Mouse (Mus musculus): ENCODE data around the gene Fam71b. TPM values are rescaled to one million over a fixed set of nuclear protein-coding genes. Genes with fewer than 3 reads are reported as not detected.
A peak's percentile ranks its signal among the peaks of the same experiment; 100 is the strongest.

The Fam71b gene
- polyA plus RNA-seq (2015; fragmentation: Nextera tagmentation; extraction: Ambion mirVana) = not detected in 2 replicates

DNA sequence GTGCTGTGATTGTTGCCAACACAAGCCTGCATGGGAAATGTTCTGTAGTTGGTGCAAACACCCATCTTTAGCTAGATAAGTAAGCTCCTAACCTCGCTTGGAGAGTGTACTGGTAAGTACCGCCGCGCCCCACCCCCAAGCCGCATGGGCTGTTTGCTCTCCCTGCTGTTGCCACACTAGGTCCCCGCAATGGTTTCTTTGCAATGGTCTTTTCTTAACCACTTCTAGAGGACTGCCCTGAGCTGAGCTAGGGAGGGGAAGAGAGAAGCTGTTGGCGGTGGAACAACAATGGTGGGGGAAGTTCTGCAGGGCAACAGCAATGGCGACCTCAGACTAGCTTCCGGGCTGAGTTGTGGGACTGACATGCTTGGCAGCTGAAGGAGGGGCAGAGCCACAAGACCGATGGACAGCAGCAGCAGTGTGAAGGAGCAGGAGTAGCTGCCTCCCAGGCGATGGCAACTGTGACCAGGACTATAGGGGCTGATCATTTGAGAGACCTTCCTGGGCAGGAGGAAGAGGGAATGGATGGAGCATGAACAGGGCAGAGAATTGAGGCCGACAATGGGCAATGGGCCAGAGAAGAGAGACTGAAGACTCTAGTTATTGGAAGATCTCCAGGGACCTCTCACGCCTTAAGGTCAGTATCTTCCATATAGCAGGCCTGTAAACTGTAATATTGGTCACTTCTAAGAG is at the start of gene Fam71b:
Gene Fam71b (plus strand): TSS at position 393 of the 693 bp plus-strand sequence.
- no peak for DNase-seq (ENCODE audit: low spot score)
- no peaks in the 10 kb centered on the region for H3K9me3 ChIP-seq (replicated peaks; ENCODE audit: low read length)
- 80% methylated on average over 13 of the region's 13 CpGs for WGBS
- H3K4me3 ChIP-seq (replicated peaks; ENCODE audit: low read depth, low read length) = no peak within 1 kb of the TSS
- H3K27ac ChIP-seq = no peak within 1 kb of the TSS
- no peak for ATAC-seq (replicated peaks; ENCODE audit: low FRiP score, low read depth)
- H3K4me2 ChIP-seq (ENCODE audit: low read length) = no peak within 1 kb of the TSS
- no peaks in the 10 kb centered on the region for H3K36me3 ChIP-seq (ENCODE audit: insufficient read depth, low read length)
- H3K9ac ChIP-seq (ENCODE audit: low read depth, low read length) = no peak within 1 kb of the TSS
- no peaks in the 10 kb centered on the region for H3K4me1 ChIP-seq (replicated peaks; ENCODE audit: insufficient read depth, low read length)
- no peak for TF ChIP-seq CTCF (IDR thresholded peaks at IDR 0.05; ENCODE audit: low read depth)
- no peaks in the 10 kb centered on the region for H3K27me3 ChIP-seq (ENCODE audit: insufficient read depth, low read length)

DNA sequence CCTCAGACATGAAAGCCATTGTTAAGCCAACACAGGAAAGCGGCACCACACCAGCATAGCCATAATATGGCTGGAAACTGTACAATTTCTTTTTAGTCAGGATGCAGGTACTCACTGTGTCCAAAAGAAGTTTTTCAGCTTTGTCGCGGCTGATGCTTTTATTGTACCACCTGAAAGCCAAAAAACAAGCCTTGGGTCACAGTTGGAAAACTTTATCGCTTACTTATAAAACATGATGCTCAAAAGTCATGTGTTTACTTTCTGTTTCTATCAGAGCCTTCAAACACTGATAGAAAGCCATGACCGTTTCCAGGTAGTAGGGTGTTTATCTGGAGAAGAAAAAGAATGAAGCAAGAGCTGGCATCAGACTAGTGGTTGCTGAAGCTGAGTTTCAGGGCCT is 48.6 kb upstream of the Fam71b start:
- Histone ChIP-seq H3K4me3 (replicated peaks; ENCODE audit: low read depth, low read length) (no peak overlapping the region), H3K27ac (0 out of 2 replicates have a peak overlapping the region, but pooled peaks have one; percentile 9), H3K4me1 (replicated peaks; ENCODE audit: insufficient read depth, low read length) (0 out of 2 replicates have a peak, but pooled peaks cover 4% of the 10 kb centered on the region), H3K9ac (ENCODE audit: low read depth, low read length) (no peak overlapping the region), H3K27me3 (ENCODE audit: insufficient read depth, low read length) (no peaks in the 10 kb centered on the region), H3K4me2 (ENCODE audit: low read length) (no peak overlapping the region), H3K36me3 (ENCODE audit: insufficient read depth, low read length) (no peaks in the 10 kb centered on the region), H3K9me3 (replicated peaks; ENCODE audit: low read length) (no peaks in the 10 kb centered on the region)
- DNase-seq (ENCODE audit: low spot score) (no peak), ATAC-seq (replicated peaks; ENCODE audit: low FRiP score, low read depth) (no peak)
- no peak for TF ChIP-seq CTCF (IDR thresholded peaks at IDR 0.05; ENCODE audit: low read depth)
- WGBS = 68% methylated on average over 5 of the region's 5 CpGs

DNA sequence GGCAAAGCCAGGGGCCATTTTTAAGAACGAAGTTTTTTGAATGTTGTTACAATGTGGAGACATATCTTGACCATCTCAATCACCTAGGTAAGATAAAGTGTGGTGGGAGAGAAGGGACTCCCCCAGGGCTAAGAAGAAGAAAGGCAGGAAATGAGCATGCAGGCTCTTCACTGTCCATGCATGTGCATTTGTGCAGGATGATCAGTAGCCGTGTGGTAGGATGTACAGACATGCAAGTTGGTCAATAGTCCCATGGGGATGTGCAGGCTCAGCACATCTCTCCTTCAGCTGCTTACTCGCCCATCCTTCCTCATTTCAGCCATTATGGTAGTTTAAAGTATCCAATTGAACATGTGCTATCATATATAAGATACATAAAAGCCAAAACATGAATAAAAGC is 47.9 kb upstream of the Fam71b start:
- Histone ChIP-seq H3K4me1 (replicated peaks; ENCODE audit: insufficient read depth, low read length) (0 out of 2 replicates have a peak, but pooled peaks cover 4% of the 10 kb centered on the region), H3K9ac (ENCODE audit: low read depth, low read length) (no peak overlapping the region), H3K4me2 (ENCODE audit: low read length) (no peak overlapping the region), H3K4me3 (replicated peaks; ENCODE audit: low read depth, low read length) (no peak overlapping the region), H3K27me3 (ENCODE audit: insufficient read depth, low read length) (no peaks in the 10 kb centered on the region), H3K9me3 (replicated peaks; ENCODE audit: low read length) (no peaks in the 10 kb centered on the region), H3K36me3 (ENCODE audit: insufficient read depth, low read length) (no peaks in the 10 kb centered on the region), H3K27ac (no peak overlapping the region)
- WGBS = 82% methylated on average over 3 of the region's 3 CpGs
- no peak for TF ChIP-seq CTCF (IDR thresholded peaks at IDR 0.05; ENCODE audit: low read depth)
- no peak for ATAC-seq (replicated peaks; ENCODE audit: low FRiP score, low read depth)
- DNase-seq (ENCODE audit: low spot score) = no peak

DNA sequence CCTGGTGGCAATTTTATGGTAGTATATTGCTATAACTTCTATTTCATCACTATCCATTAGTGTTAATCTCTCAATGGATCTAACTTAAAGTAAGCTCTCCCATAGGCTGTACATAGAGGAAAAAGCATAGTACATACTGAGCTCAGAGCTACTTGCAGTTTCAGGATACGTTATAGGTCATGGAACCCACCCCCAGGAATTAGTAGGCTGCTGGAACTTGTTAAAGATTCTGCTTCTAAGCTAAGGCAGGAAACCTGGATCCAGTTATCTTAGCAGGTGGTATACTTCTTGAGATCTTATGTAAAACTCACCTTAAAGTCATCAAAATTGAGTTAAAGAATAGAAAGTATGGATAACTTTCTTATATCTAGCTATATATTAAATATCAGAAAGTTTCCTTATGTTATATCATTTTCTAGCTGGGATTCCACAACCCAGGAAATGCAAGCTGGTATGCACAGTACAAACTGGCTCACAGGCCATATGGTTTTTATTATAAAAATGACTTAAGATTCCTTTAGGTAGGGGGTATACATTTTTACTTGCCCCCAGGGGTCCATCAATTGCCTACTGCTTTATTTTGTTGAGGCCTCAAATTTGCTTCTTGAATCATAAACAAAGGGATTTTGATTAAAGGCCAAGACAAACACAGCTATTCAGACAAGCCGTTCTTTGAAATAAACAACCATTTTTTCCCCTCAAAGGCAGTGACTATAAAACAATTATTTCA is 46.5 kb upstream of the Fam71b start:
- WGBS = 57% methylated on average over 2 of the region's 2 CpGs
- DNase-seq (ENCODE audit: low spot score) (peak; percentile 70), ATAC-seq (replicated peaks; ENCODE audit: low FRiP score, low read depth) (no peak)
- Histone ChIP-seq H3K4me1 (replicated peaks; ENCODE audit: insufficient read depth, low read length) (0 out of 2 replicates have a peak, but pooled peaks cover 4% of the 10 kb centered on the region), H3K9ac (ENCODE audit: low read depth, low read length) (no peak overlapping the region), H3K27me3 (ENCODE audit: insufficient read depth, low read length) (no peaks in the 10 kb centered on the region), H3K9me3 (replicated peaks; ENCODE audit: low read length) (no peaks in the 10 kb centered on the region), H3K4me2 (ENCODE audit: low read length) (no peak overlapping the region), H3K4me3 (replicated peaks; ENCODE audit: low read depth, low read length) (no peak overlapping the region), H3K27ac (no peak overlapping the region), H3K36me3 (ENCODE audit: insufficient read depth, low read length) (no peaks in the 10 kb centered on the region)
- no peak for TF ChIP-seq CTCF (IDR thresholded peaks at IDR 0.05; ENCODE audit: low read depth)

DNA sequence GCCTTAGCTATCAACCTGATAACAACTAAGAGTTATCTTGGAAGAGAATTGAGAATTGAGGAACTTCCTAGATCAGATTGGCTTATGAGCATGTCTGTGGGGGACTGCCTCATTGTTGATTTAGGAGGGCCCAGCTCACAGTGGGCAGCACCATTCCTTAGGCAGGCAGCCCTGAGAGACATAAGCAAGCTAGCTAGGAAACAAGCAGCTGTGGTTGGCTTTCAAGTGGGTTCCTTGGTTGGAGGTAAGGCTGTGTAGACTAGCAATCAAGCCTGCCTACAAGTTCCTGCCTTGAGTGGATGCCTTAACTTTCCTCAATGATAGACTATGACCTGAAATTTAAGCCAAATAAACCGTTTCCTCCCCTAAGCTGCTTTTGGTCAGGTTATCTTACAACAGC is 38.0 kb upstream of the Fam71b start:
- Histone ChIP-seq H3K4me1 (replicated peaks; ENCODE audit: insufficient read depth, low read length) (no peaks in the 10 kb centered on the region), H3K4me2 (ENCODE audit: low read length) (no peak overlapping the region)
- WGBS = 63% methylated on average over 1 of the region's 1 CpGs

DNA sequence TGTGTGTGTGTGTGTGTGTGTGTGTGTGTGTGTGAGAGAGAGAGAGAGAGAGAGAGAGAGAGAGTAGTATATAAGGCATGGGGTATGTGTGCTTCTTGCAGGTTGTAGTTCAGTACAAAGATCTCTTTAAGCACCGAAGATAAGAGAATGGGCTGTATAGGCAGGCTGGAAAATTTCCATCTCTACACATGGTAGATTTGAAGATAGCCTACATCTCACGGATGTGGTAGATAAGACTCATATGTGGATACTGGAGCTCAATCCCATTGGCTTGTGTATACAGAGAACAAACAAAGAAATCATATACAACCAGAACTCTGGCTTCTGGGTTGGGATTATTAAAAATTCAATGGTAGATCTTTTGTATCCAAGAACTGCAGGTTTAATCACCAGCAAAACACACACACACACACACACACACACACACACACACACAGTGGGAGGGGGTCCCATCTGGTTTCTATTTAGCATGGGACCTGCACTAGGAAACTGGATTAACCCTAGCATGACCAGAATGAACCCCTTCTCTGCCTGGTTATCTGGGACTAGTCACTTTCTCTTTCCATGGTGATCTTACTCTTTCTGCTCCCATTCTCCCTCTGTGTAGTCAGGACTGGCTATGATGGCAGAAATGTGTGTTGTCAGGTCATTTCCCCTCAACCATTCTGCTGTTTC is 35.2 kb upstream of the Fam71b start:
- no peak overlapping the region for H3K4me3 ChIP-seq (replicated peaks; ENCODE audit: low read depth, low read length)
- no peak for ATAC-seq (replicated peaks; ENCODE audit: low FRiP score, low read depth)
- 77% methylated on average over 2 of the region's 2 CpGs for WGBS

More for the DNA sequence above, 38.0 kb upstream of the Fam71b start:
- Histone ChIP-seq H3K9ac (ENCODE audit: low read depth, low read length) (no peak overlapping the region), H3K4me3 (replicated peaks; ENCODE audit: low read depth, low read length) (no peak overlapping the region), H3K36me3 (ENCODE audit: insufficient read depth, low read length) (no peaks in the 10 kb centered on the region), H3K9me3 (replicated peaks; ENCODE audit: low read length) (no peaks in the 10 kb centered on the region), H3K27ac (no peak overlapping the region), H3K27me3 (ENCODE audit: insufficient read depth, low read length) (no peaks in the 10 kb centered on the region)
- no peak for TF ChIP-seq CTCF (IDR thresholded peaks at IDR 0.05; ENCODE audit: low read depth)
- DNase-seq (ENCODE audit: low spot score) (no peak), ATAC-seq (replicated peaks; ENCODE audit: low FRiP score, low read depth) (no peak)

More for the DNA sequence above, 35.2 kb upstream of the Fam71b start:
- Histone ChIP-seq H3K4me1 (replicated peaks; ENCODE audit: insufficient read depth, low read length) (no peaks in the 10 kb centered on the region), H3K9ac (ENCODE audit: low read depth, low read length) (no peak overlapping the region), H3K27me3 (ENCODE audit: insufficient read depth, low read length) (no peaks in the 10 kb centered on the region), H3K36me3 (ENCODE audit: insufficient read depth, low read length) (no peaks in the 10 kb centered on the region), H3K27ac (no peak overlapping the region), H3K4me2 (ENCODE audit: low read length) (no peak overlapping the region), H3K9me3 (replicated peaks; ENCODE audit: low read length) (no peaks in the 10 kb centered on the region)
- DNase-seq (ENCODE audit: low spot score) = no peak
- no peak for TF ChIP-seq CTCF (IDR thresholded peaks at IDR 0.05; ENCODE audit: low read depth)

All from kidney, postnatal 0 days (tissue).